Mouse (Mus musculus) CD4-positive, CD25-positive, alpha-beta regulatory T cell, adult 4 months (primary cell): ENCODE measurements at regions not wholly inside any gene's neighbourhood (a gene's known extent, or its start where the extent isn't known, plus 50 kb on each side); places are given as distances from the start of the nearest gene placed in this dataset.

ENCODE experiments used
- ATAC-seq: one replicate; pipeline ENCODE4 v1.8.0; 2017

DNA sequence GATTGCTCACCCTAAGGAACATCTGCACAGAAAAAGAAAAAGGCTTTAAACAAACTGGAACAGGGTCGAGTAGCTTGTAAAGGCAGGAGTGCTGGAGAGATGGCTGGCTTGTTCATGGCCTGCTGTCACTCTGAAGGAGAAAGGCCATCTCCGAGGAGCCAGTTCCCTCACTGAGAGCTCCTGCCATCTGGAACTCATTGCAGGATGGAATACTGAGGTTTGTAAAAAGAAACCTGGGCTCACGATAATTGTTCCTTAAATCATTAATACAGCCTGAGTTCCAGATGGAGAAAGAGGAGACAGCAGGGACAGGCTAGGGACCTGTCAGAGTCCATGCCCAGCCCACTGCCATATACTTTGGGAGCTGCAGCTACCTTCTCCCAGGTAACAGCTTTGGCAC is 100.8 kb upstream of the Gm12830 start:
- no peak for ATAC-seq

DNA sequence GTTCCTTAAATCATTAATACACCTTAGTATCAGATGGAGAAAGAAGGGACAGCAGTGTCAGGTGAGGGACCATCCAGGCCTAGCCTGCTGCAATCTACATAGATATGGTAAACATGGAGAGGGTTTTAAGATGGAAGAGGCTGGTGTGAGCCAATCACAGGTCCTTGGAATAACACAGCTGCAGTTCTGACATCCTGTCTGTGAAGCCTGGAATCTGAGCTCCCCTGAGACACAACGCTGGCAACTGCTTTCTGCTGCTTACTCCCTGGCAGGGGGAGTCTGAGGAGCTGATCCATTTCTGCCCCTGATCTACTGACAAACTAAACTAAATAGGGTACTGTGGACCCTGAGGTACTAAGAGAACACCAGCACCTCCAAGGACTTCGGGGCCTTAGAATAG is 100.1 kb upstream of the Gm12830 start:
- no peak for ATAC-seq

DNA sequence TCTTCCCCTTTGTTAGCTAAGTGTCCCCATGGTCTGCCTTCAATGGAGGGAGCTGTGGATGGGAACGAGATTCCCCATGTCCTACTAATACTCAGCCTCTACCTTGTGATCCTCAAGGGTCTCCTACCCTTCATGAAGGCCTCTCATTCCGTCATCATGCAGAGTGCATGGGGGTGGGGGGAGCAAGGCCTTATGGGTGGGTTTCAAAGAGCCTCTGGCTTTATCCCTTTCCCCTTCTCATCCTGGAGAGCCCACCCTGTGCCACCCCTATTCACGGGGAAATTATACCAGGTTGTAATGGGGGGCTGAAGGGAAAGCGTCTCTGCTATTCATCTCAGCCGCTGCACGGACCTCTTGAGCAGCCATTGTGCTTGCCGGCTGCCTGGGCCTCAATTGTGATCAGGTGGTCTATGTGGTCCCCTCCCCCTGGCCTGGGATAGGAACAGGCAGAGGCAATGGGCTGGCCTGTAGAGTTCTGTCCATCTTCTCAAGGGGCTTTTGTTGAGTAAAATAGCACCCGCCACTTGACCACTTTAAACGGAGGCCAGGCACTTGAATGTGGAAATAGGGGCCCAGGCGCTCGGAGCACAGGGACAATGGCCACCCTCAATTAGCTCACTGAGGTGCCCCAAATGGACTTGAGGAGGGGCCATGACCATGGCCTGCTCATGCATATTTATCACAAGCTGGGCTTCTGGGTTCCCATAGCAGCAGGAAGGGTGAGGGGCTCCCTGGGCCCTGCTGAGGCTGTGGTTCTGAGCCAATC is 93.1 kb upstream of the Gm12830 start:
- no peak for ATAC-seq

DNA sequence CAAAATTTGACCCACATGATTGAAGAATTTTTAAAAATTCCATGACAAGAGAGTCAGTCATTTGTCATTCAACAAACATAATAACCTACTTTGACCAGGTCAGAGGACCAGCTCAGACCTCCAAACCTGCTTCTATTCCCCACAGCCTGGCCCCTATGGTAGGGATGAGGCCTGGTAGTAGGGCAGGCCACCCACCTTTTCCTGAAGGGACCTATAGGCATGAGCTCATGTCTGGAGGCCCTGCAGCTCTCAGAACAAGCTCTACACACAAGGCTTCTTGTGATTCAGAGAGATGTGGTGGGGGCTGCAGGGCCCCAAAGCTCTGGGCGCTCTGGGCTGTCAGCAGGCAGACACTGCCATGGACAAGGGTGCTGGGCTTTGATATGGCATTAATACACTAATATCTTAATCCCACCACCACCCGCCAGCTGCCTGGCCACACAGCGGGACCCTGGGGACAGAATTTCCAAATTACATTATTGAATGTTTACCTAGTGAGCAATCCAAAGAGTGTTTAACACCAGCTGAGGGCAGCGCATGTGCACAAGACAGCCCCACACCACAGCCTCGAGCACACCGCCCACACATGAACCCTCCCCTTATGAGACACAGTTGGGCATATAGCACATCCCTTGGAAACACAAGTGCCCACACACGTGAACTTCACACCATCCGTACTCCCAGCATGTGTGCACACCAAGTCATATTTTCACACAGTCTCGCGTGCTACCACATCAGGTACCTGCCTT is 88.1 kb upstream of the Gm12830 start:
- ATAC-seq: no peak

DNA sequence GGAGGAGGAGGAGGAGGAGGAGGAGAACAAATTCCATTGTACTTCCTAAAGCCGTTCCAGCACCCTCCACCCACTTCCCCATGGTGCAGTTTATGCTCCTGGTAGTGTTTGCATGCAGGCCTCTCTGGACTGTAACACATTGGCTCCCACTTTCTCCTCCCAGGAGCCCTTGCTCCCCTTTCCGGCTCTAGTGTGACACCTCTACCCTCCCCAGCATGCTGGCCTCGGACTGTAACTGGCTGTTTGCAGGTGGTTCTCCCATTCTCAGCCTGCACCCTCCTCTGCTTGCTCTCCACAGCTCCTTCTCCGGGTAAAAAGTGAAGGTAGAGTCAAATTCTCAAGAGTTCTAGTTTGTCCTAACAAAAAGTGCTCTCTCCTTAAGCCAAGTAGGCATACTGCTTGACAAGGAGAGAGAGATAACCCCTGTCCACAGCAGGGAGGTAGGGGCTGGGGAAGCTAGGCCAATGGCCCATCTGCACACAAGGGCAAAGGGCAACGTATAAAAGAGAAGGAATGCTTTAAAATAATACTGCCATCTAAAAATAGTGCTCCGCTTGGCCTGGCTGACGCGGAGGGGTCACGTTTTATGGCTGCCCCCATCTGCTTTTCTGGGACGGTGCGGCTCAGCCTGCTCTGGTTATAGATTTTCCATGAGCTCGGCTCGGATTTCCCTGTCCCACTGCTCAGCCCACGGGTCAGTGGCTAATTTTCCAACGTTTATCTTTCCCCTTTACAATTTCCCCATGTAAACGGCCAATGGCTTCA is 82.4 kb upstream of the Gm12830 start:
- ATAC-seq: no peak

DNA sequence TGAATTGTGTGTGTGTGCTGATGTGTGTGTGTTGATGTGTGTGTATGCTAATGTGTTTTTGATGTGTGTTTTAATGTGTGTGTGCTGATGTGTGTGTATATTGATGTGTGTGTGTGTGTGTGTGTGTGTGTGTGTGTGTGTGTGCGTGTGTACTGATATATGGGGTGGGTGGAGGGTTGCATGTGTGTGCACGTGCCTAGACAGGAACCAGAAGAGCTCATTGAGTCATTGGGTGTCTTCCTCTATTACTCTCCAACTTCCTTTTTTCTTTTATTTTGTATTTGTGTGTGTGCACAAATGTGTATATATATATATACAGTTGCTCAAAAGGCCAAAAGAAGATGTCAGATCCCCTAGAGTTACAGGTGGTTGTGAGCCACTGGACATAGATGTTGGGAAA is 73.4 kb upstream of the Gm12830 start:
- ATAC-seq: no peak

DNA sequence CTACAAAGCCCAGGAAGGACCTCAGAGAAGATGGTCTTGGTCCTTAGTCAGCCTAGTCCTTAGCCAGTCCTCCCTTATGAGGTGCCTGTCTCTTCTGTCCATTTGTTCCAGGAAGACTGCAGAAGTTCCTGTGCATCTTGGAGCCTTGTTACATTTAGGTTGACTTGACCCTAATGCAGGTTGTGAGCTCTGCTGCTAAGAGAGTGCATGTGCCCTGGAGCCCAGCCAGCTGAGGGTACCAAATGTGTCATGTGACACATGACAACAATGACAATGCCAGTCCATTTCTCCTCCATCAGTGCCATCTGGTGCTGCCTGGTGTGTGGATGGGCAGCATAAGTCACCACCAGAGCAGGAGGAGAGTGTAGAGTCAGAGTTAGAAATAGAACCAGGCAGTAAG is 61.7 kb upstream of the Gm12830 start:
- ATAC-seq: no peak

DNA sequence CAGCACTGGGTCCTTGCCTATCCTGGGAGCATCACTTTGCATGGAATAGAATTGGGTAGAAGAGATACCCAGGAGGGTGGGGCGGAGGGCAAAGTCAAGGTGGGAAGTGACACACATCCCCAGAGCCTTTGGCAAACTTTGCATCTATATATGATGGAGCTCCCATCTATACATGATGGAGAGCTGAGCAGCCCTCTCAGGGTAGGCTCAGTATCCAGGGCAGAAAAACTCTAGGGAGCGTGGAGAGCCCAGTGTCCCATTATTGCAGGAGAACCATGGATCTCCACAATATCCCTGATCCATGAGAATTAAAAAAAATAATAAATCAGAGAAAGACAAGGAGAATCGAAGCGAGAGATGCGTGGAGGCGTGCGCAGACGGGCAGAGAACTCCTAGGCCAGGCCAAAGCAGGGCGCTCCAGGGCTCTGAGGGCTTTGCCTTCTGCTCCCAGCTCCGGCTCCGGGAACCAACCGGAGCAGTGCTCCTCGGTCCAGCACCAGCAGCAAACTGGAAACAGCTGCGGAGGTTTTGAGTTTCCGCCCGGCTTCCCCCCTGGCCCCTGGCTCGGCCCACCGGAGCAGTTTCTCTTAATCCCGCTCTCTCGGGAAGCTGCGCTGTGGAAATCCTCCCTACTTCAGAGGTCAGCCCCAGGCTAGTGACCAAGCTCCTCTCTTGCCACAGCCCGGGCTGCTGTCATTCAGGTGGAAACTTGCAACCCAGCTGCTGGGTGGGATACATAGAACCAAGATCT is 54.7 kb upstream of the Gm12830 start:
- ATAC-seq: no peak
